Mouse (Mus musculus) midbrain, embryonic 15.5 days (tissue): ENCODE results near the gene Pak7. TPM values are rescaled to one million over a fixed set of nuclear protein-coding genes. Genes with fewer than 3 reads are reported as not detected.

Experiments
- ATAC-seq: fragments of 200-750 bp; cut with Nextera tagmentation; replicated peaks from 2 replicates; pipeline ENCODE4 v1.8.0; 2017; ENCODE audit warnings: moderate TSS enrichment
- H3K27ac ChIP-seq: fragments of 300-500 bp; sonication (generic); 2 replicates; pipeline ENCODE4 v1.5.1; 2015; ENCODE audit warnings: mild to moderate bottlenecking, inconsistent platforms
- H3K27me3 ChIP-seq: fragments of 300-500 bp; sonication (generic); replicated peaks from 2 replicates; pipeline ENCODE4 v1.6.1; 2015; ENCODE audit warnings: inconsistent platforms
- H3K36me3 ChIP-seq: fragments of 300-500 bp; sonication (generic); replicated peaks from 2 replicates; pipeline ENCODE4 v1.6.1; 2015; ENCODE audit warnings: inconsistent platforms
- H3K4me1 ChIP-seq: fragments of 300-500 bp; sonication (generic); 2 replicates; pipeline ENCODE4 v1.6.1; 2015; ENCODE audit warnings: inconsistent platforms
- H3K4me2 ChIP-seq: fragments of 300-500 bp; sonication (generic); 2 replicates; pipeline ENCODE4 v1.6.1; 2015; ENCODE audit warnings: inconsistent platforms, mild to moderate bottlenecking, moderate library complexity
- H3K4me3 ChIP-seq: fragments of 300-500 bp; sonication (generic); 2 replicates; pipeline ENCODE4 v1.5.1; 2015; ENCODE audit warnings: mild to moderate bottlenecking, inconsistent platforms
- H3K9ac ChIP-seq: fragments of 300-500 bp; sonication (generic); 2 replicates; pipeline ENCODE4 v1.6.1; 2015; ENCODE audit warnings: mild to moderate bottlenecking, inconsistent platforms
- H3K9me3 ChIP-seq: fragments of 300-500 bp; sonication (generic); 2 replicates; pipeline ENCODE4 v1.6.1; 2016; ENCODE audit warnings: inconsistent platforms
- WGBS: fragments of 180-500 bp; shearing (Covaris S2); methylation state at CpG from one replicate; pipeline ENCODE4 v1.1.7; 2015; ENCODE audit warnings: mixed read lengths; 5-methylcytosine and 5-hydroxymethylcytosine counted together
- polyA plus RNA-seq: library from polyadenylated mRNA; unstranded; fragments of >200 nt; fragmentation: Nextera tagmentation; extraction: Ambion mirVana; gene quantifications from 2 replicates; pipeline ENCODE4 v1.2.1, GENCODE M21; 2015

The Pak7 gene
- polyA plus RNA-seq, 1 experiment from 2014 or later = 35.3 TPM

DNA sequence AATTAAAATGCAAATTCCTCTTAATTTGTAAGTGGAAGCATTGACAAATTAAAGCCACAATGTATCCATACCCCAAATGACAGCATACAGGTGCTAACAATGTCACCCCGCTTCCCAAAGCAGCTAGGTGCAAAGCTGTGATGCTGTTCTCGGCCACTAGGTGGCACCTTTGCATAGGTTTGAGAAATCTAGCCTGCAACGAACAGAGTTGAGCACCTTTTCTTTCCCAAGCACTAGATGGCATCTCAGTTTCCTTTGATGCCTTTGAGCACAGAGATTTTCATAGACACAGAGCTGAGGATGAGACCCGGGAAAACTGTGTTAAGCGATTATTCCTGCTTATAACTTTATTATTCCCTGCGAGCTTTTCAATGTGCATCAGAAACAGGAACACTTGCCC lies 238.8 kb downstream of the Pak7 start:
- no peaks in the 10 kb centered on the region for H3K27me3 ChIP-seq
- no peaks in the 10 kb centered on the region for H3K4me1 ChIP-seq
- no peak overlapping the region for H3K27ac ChIP-seq
- ATAC-seq = peak; percentile 93
- WGBS = 2% methylated on average over 6 of the region's 6 CpGs
- no peak overlapping the region for H3K9ac ChIP-seq
- no peak overlapping the region for H3K4me3 ChIP-seq
- 0 out of 2 replicates have a peak overlapping the region, but pooled peaks have one; percentile 30 for H3K4me2 ChIP-seq
- no peaks in the 10 kb centered on the region for H3K36me3 ChIP-seq
- H3K9me3 ChIP-seq = no peaks in the 10 kb centered on the region

DNA sequence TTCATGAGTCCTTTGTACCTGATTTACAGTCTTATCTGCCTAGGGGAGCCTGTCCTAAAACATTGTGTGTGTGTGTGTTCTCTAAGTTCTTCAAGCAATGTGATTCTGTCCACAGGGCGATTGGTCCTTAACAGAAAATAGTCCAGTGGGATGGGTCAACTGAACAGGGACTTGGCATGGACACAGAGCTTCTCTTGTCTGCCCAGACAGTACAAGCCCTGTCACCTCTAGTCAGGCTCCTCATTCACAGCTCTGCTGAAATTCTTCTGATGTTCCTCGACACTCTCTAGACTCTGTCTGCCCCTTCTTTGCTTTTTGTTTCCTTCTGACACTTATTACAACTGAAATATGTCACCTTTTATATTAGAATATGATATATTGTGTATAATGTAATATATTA lies 247.0 kb downstream of the Pak7 start:
- Histone ChIP-seq H3K4me2 (no peak overlapping the region), H3K9ac (no peak overlapping the region), H3K4me3 (no peak overlapping the region), H3K4me1 (no peaks in the 10 kb centered on the region), H3K36me3 (no peaks in the 10 kb centered on the region), H3K27ac (no peak overlapping the region), H3K9me3 (no peaks in the 10 kb centered on the region), H3K27me3 (no peaks in the 10 kb centered on the region)
- 69% methylated on average over 2 of the region's 2 CpGs for WGBS
- no peak for ATAC-seq

DNA sequence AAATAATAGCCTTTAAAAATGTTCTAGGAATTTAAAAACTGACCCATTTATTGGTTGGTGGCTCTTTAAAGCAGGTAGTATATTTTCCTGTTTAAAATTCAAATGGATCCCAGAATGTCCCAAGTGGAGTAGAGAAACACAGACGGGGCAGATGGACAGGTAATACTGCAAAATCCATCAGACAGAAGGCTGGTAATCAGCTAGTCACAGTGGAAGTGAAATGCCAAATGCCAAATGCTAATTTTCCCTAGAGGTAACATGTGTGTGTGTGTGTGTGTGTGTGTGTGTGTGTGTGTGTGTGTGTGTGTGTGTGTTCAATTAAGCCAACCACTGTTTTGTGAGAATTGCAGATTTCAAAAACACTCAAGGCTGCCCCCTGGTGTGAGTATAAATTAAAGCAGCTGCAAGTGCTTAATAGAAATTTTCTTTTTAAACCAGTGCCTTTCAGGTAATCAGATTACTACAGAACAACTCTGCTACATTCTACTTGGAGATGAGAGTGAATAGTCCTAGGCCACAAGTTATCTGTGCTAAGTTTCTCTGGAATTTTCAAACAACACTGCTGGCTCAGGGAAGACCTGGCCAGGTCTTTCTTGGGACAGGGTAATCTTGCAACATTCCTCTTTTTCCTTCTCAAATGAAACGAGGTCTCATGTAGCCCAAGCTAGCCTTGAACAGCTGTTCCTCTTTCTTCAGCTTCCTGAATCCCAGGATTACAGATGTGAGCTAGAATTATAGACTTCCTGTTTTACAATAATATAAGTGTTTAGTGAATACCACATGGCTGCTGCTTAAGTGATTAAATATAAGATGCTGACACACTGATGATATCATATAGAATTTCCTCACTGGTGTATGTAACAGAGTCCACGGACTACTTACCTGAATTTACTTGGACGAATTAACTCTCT lies 248.4 kb downstream of the Pak7 start:
- H3K27ac ChIP-seq = no peak overlapping the region
- H3K9me3 ChIP-seq = no peaks in the 10 kb centered on the region
- 61% methylated on average over 4 of the region's 4 CpGs for WGBS
- no peak overlapping the region for H3K4me2 ChIP-seq
- H3K36me3 ChIP-seq = no peaks in the 10 kb centered on the region
- H3K4me1 ChIP-seq = no peaks in the 10 kb centered on the region
- H3K4me3 ChIP-seq = no peak overlapping the region
- H3K27me3 ChIP-seq = no peaks in the 10 kb centered on the region
- ATAC-seq = no peak; the same call in 1 of the 2 replicates
- no peak overlapping the region for H3K9ac ChIP-seq

DNA sequence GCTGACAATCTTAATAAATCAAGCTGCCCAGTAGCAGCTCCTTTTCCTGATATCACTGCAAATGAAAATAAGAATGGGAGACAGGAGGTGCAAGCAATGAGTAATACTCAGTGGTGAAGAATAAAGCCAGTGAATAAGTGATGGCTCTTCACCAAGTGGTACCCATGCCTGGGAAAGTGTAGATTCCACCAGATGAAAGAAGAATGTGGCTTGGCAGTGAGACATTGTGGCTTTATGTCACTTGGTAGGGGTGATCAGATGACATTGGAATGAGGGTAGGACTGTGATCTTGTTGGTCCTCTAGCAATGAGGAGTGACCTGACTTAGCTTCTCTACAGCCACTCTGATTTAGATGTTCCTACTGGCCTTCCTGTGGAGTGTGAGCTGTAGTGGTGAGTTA lies 249.3 kb downstream of the Pak7 start:
- ATAC-seq = no peak
- no peaks in the 10 kb centered on the region for H3K9me3 ChIP-seq
- H3K27ac ChIP-seq = no peak overlapping the region
- no peaks in the 10 kb centered on the region for H3K36me3 ChIP-seq
- no peaks in the 10 kb centered on the region for H3K27me3 ChIP-seq
- H3K4me3 ChIP-seq = no peak overlapping the region
- H3K4me2 ChIP-seq = no peak overlapping the region
- H3K9ac ChIP-seq = no peak overlapping the region
- H3K4me1 ChIP-seq = no peaks in the 10 kb centered on the region

DNA sequence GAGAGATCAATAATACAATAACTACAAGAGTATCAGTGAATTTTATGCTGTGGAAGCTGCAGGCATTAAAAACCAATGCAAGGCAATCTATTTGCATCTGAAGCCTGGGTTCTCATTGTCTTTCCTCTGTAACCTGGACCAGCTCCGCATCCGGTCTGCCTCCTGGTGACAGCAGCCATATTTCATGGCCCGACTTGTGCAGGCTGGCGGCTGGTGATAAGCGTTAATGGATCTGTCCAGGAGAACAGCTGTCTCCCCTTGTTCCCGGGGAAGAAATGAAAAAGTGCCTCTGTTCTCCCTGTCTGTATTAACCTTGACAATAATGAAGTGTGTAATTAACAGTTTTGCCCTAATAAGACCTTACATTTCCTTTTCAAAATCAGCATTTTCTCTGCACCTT lies 265.9 kb downstream of the Pak7 start:
- Histone ChIP-seq H3K4me3 (no peak overlapping the region), H3K4me1 (no peaks in the 10 kb centered on the region), H3K9me3 (no peaks in the 10 kb centered on the region), H3K27me3 (no peaks in the 10 kb centered on the region), H3K4me2 (no peak overlapping the region), H3K9ac (no peak overlapping the region), H3K27ac (peak overlapping the region; percentile 59; the same call in 1 of the 2 replicates), H3K36me3 (no peaks in the 10 kb centered on the region)
- peak; percentile 78 for ATAC-seq
- WGBS = 30% methylated on average over 6 of the region's 6 CpGs

DNA sequence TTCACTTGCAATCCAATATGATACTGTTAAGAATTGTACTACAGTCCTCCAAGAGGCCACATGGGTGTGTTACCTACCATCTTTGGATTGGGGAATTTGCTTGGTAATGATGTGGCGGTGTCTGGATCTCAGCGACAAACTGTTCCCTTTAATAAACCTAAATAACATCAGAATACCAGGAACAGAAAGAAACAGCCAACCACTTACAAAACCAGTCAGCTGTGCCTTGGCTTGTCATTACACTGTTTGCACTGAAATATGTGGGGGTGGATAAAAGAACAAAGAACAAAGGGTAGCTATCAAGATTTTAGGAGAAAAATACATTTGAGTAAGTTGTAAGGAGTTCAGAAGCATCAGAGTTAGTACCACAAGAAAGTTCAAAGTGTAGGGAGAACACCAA lies 269.8 kb downstream of the Pak7 start:
- Histone ChIP-seq H3K27ac (no peak overlapping the region), H3K36me3 (no peaks in the 10 kb centered on the region), H3K27me3 (no peaks in the 10 kb centered on the region), H3K4me2 (no peak overlapping the region), H3K4me1 (no peaks in the 10 kb centered on the region), H3K9me3 (no peaks in the 10 kb centered on the region), H3K9ac (no peak overlapping the region), H3K4me3 (no peak overlapping the region)
- 91% methylated on average over 2 of the region's 2 CpGs for WGBS
- no peak for ATAC-seq

DNA sequence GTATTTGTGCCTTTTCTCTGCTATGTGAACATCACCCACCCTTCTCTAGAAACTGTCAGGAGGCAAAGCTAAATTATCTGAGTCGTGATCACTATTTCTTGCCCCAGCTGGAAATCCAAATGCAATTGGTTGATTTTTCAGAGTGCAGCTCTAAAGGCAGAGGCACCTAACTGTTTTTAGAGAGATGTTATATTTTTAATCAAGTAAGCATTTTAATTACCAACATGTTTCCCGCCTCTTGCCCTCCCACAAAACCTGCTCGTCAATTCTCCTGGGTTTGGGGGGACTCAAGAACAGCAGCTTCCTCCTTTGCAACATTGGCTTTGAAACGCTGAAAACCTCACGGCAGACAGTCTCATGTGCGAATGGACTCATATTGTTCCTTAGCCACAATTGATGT lies 274.4 kb downstream of the Pak7 start:
- H3K4me2 ChIP-seq = no peak overlapping the region
- no peak for ATAC-seq
- H3K9ac ChIP-seq = no peak overlapping the region
- no peaks in the 10 kb centered on the region for H3K27me3 ChIP-seq
- no peak overlapping the region for H3K27ac ChIP-seq
- peaks cover 20% of the 10 kb centered on the region for H3K4me1 ChIP-seq
- H3K9me3 ChIP-seq = no peaks in the 10 kb centered on the region
- no peaks in the 10 kb centered on the region for H3K36me3 ChIP-seq
- no peak overlapping the region for H3K4me3 ChIP-seq
- 70% methylated on average over 6 of the region's 6 CpGs for WGBS

DNA sequence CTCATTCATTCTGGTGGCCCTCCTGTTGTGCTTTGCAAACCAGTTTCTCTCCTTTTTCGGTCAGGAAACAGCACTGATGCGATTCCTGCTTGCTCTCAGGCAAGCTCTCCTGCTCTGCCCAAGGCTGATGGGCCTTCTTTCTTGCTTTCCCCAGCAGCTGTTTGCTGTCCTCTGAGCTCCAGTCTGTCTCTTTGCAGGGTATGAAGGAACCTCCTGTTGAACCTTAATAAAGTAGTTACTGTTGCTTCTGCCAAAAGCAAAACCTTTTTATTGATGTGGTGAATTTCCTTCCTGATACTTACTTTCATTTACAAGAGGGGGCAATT lies 278.8 kb downstream of the Pak7 start:
- peak; percentile 31 for ATAC-seq
- Histone ChIP-seq H3K4me3 (no peak overlapping the region), H3K9me3 (no peaks in the 10 kb centered on the region), H3K9ac (no peak overlapping the region), H3K4me1 (peaks cover 32% of the 10 kb centered on the region), H3K36me3 (no peaks in the 10 kb centered on the region), H3K27ac (peak overlapping the region; percentile 88), H3K4me2 (0 out of 2 replicates have a peak overlapping the region, but pooled peaks have one; percentile 27), H3K27me3 (no peaks in the 10 kb centered on the region)
- 10% methylated on average over 2 of the region's 2 CpGs for WGBS

DNA sequence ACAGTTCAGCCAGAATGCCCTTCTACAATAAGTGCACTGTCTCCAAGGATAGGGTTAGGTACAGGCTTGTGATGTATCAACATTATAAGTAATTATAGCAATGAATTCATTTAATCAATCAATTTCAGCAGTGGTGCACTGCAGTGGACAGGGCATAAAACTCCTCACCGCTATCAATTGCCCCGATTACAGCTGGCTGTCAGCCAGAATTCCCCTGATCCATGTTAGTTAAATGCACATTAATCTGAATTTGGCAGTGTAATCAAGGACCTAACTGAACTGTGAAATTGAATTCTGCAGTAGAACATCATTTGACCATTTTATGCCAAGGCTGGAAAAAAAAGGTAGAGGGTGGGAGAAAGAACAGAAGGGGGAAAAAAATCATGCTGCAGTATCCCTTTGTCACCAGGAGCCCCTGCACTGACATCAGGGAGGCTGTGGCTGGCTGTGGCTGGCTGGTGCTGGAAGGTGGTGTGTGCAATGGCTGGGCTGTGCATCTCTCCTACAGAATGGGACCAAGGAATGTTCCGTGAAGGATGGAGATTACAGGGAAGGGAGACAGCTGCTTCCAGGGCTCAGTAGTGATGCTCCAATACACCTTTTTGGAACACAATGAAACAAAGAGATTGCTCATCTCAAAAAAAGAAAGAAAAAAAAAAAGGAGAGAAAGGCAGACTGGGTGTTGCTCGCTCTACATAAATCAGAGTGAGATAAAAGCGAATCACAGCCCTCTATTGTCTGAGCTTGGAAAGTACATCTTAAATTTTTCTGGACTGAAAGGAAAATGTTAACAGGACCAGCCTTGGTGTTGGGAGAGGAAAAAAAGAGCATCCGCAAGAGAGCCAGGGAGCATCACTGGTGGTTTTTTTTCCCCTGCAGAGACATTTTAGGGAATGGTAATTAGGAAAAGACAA lies 279.4 kb downstream of the Pak7 start:
- Histone ChIP-seq H3K9me3 (no peaks in the 10 kb centered on the region), H3K36me3 (no peaks in the 10 kb centered on the region), H3K27ac (peak overlapping the region; percentile 88), H3K4me1 (peaks cover 32% of the 10 kb centered on the region), H3K9ac (peak overlapping the region; percentile 4; the same call in 1 of the 2 replicates), H3K4me3 (no peak overlapping the region), H3K4me2 (peak overlapping the region; percentile 27), H3K27me3 (no peaks in the 10 kb centered on the region)
- peak; percentile 93 for ATAC-seq
- WGBS = 4% methylated on average over 6 of the region's 6 CpGs

DNA sequence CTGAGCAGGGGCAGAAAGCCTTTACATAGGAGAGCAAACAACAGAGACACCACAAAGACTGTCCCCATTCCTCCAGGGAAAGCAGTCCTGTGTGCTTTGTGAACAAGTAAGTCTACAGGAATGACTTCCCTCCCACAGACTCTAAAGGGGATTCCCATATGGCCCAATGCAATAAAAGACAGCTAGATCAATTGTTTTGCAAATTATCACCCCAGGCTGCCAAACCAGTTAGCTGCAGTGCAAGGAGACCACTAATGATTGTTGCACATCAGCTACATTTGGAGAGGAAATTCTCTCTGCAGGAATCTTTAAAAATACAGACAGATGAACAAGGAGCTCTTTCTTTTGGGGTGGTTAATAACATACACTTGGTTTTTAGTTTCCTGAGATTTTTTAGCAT lies 280.2 kb downstream of the Pak7 start:
- peaks cover 32% of the 10 kb centered on the region for H3K4me1 ChIP-seq
- H3K27ac ChIP-seq = peak overlapping the region; percentile 88
- peak overlapping the region; percentile 8; the same call in 1 of the 2 replicates for H3K4me2 ChIP-seq
- no peaks in the 10 kb centered on the region for H3K36me3 ChIP-seq
- H3K27me3 ChIP-seq = no peaks in the 10 kb centered on the region
- peak; percentile 51 for ATAC-seq
- H3K9ac ChIP-seq = no peak overlapping the region
- H3K4me3 ChIP-seq = no peak overlapping the region
- H3K9me3 ChIP-seq = no peaks in the 10 kb centered on the region

DNA sequence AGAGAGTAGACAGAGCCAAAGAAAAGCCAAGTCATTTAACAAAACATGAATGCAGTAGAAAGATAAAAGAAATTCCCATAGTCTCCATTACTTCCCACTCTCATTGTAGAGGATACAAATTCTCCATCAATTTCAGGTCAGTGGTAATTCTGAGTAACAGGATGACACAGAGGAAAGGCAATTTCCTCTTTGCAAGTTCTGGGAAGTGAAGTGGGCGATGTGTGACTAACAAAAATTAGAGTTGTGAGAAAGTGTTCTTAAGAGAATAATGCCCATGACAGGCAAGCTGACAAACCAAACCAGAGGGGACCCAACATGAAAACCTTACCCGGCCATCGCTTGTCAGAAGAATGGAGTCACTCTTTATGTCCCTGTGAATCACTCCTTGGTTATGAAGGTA lies 290.6 kb downstream of the Pak7 start:
- Histone ChIP-seq H3K4me1 (no peaks in the 10 kb centered on the region), H3K4me3 (no peak overlapping the region), H3K27me3 (no peaks in the 10 kb centered on the region), H3K4me2 (no peak overlapping the region), H3K36me3 (no peaks in the 10 kb centered on the region), H3K9me3 (no peaks in the 10 kb centered on the region), H3K9ac (no peak overlapping the region), H3K27ac (no peak overlapping the region)
- no peak for ATAC-seq
- WGBS = 91% methylated on average over 3 of the region's 3 CpGs

DNA sequence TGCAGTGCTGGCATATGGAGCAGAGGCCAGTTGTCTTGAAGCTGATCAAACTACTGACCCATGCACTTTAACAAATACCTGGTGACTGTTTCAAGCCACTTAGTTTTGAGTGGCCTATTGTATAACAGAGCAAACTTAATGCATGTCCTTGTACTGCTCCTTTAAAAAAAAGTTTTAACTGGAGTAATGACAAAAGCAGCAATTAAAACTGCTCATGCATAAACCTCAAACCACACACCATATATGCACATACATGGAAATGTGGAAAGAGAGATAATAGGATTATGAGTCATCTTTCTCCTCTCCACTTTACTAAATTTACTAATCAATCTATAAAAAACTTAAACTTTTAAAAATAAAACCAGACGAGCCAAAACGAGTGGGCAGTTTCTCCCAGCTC lies 291.8 kb downstream of the Pak7 start:
- no peak overlapping the region for H3K4me2 ChIP-seq
- no peaks in the 10 kb centered on the region for H3K36me3 ChIP-seq
- WGBS = 74% methylated on average over 2 of the region's 2 CpGs
- ATAC-seq = no peak
- H3K9ac ChIP-seq = no peak overlapping the region
- H3K27ac ChIP-seq = no peak overlapping the region
- no peaks in the 10 kb centered on the region for H3K9me3 ChIP-seq
- H3K27me3 ChIP-seq = no peaks in the 10 kb centered on the region
- no peak overlapping the region for H3K4me3 ChIP-seq
- no peaks in the 10 kb centered on the region for H3K4me1 ChIP-seq
